Mouse (Mus musculus) small intestine, adult 2 months (tissue): ENCODE measurements around the gene Igfbp4.

Experiments
- CTCF ChIP-seq: fragments of 200-500 bp; IDR thresholded peaks from 2 replicates; pipeline ENCODE4 v1.5.1; 2012; ENCODE audit warnings: low read depth, mild to moderate bottlenecking, control low read depth, inconsistent platforms, low read length, moderate library complexity, mixed read lengths; ENCODE audit not compliant: insufficient replicate concordance, insufficient read length; ENCODE audit errors: extremely low read depth
- POLR2A ChIP-seq: fragments of 200-500 bp; IDR thresholded peaks from 2 replicates; pipeline ENCODE4 v1.6.1; 2012; ENCODE audit warnings: low read depth, mild to moderate bottlenecking, control low read depth, inconsistent platforms, low read length, moderate library complexity

GRCm38 (mm10) chr11:99067591-99067990 lies 26.5 kb downstream of the Igfbp4 start:
- TF ChIP-seq CTCF: no peak
- TF ChIP-seq POLR2A: no peak
